Mouse (Mus musculus) kidney, adult 2 months (tissue): Measurements from ENCODE around the gene Mamstr.

Source experiments
- CTCF ChIP-seq: fragments of 200-500 bp; conservative IDR thresholded peaks from 2 replicates; pipeline ENCODE4 v1.5.1; 2011; ENCODE audit warnings: low read depth, mild to moderate bottlenecking, control low read depth, low read length, moderate library complexity, mixed read lengths; ENCODE audit not compliant: insufficient read depth, insufficient read length
- POLR2A ChIP-seq: fragments of 200-500 bp; IDR thresholded peaks from one replicate; pipeline ENCODE4 v1.6.1; 2011; ENCODE audit warnings: low read depth, low read length, control low read depth

DNA sequence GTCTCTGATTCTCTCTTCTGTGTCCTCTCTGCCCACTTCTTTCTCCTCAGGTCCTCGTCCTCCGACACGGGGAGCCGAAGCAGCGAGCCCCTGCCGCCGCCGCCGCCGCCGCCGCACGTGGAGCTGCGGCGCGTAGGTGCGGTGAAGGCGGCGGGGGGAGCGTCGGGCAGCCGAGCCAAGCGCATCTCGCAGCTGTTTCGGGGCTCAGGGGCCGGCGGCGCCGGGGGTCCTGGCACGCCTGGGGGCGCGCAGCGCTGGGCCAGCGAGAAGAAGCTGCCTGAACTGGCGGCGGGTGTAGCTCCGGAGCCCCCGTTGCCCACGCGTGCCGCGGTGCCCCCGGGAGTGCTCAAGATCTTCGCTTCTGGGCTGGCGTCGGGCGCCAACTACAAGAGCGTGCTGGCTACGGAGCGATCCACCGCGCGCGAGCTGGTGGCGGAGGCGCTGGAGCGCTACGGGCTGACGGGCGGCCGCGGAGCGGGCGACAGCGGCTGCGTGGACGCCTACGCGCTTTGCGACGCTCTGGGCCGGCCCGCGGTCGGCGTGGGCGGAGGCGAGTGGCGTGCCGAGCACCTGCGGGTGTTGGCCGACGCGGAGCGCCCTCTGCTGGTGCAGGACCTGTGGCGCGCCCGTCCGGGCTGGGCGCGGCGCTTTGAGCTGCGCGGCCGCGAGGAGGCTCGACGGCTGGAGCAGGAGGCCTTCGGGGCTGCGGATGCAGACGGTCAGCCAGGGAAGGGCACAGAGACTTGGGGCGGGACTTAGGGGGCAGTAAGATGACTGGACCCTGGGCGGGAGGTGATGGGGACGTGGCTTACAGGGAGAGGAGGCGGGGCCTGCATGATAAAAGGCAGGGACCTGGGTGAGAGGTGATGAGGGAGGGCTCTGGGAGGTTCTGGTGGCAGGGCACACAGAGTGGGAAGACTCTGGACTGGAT, 11.1 kb upstream of the Mamstr start:
- no peak for TF ChIP-seq POLR2A
- peak; percentile 81 for TF ChIP-seq CTCF
